Mouse (Mus musculus): ENCODE measurements around the gene Plekhb2. TPM values are rescaled to one million over a fixed set of nuclear protein-coding genes. Genes with fewer than 3 reads are reported as not detected.

Gene Plekhb2
- polyA plus RNA-seq, 1 experiment from 2014 or later: 13.3 TPM

GRCm38 (mm10) chr1:34837951-34838689 is 11.7 kb upstream of the Plekhb2 start:
- Histone ChIP-seq H3K4me2 (no peak overlapping the region), H3K36me3 (peaks cover 37% of the 10 kb centered on the region), H3K4me1 (peaks cover 59% of the 10 kb centered on the region), H3K27ac (no peak overlapping the region), H3K9ac (no peak overlapping the region), H3K9me3 (replicated peaks) (no peaks in the 10 kb centered on the region), H3K4me3 (no peak overlapping the region), H3K27me3 (replicated peaks) (no peaks in the 10 kb centered on the region)
- 81% methylated on average over 6 of the region's 6 CpGs for WGBS (ENCODE audit: insufficient replicate concordance)
- no peak for ATAC-seq

- Histone ChIP-seq H3K4me3 (no peak overlapping the region), H3K9me3 (replicated peaks) (no peaks in the 10 kb centered on the region), H3K27ac (no peak overlapping the region), H3K4me1 (peaks cover 66% of the 10 kb centered on the region), H3K36me3 (peaks cover 26% of the 10 kb centered on the region), H3K4me2 (peak overlapping the region; percentile 34; the same call in 1 of the 2 replicates), H3K27me3 (replicated peaks) (no peaks in the 10 kb centered on the region), H3K9ac (no peak overlapping the region)
- no peak for ATAC-seq
- 29% methylated on average over 12 of the region's 12 CpGs for WGBS (ENCODE audit: insufficient replicate concordance)
Measured at GRCm38 (mm10) chr1:34839241-34839640, 10.5 kb upstream of the Plekhb2 start.

GRCm38 (mm10) chr1:34841709-34842388 is 7.9 kb upstream of the Plekhb2 start:
- Histone ChIP-seq H3K4me1 (peaks cover 49% of the 10 kb centered on the region), H3K4me2 (peak overlapping the region; percentile 88), H3K9me3 (replicated peaks) (no peaks in the 10 kb centered on the region), H3K27ac (peak overlapping the region; percentile 90), H3K4me3 (peak overlapping the region; percentile 80), H3K9ac (peak overlapping the region; percentile 87), H3K36me3 (0 out of 2 replicates have a peak, but pooled peaks cover 2% of the 10 kb centered on the region), H3K27me3 (replicated peaks) (no peaks in the 10 kb centered on the region)
- no peak for ATAC-seq
- 3% methylated on average over 12 of the region's 12 CpGs for WGBS (ENCODE audit: insufficient replicate concordance)

GRCm38 (mm10) chr1:34842389-34842861 is 7.4 kb upstream of the Plekhb2 start:
- peak overlapping the region; percentile 90 for H3K27ac ChIP-seq
- 0 out of 2 replicates have a peak, but pooled peaks cover 2% of the 10 kb centered on the region for H3K36me3 ChIP-seq
- H3K4me2 ChIP-seq: peak overlapping the region; percentile 88
- no peaks in the 10 kb centered on the region for H3K9me3 ChIP-seq (replicated peaks)
- no peaks in the 10 kb centered on the region for H3K27me3 ChIP-seq (replicated peaks)
- peaks cover 49% of the 10 kb centered on the region for H3K4me1 ChIP-seq
- peak; percentile 89 for ATAC-seq
- peak overlapping the region; percentile 87 for H3K9ac ChIP-seq
- H3K4me3 ChIP-seq: peak overlapping the region; percentile 80
- WGBS (ENCODE audit: insufficient replicate concordance): under 1% methylated on average over 50 of the region's 51 CpGs

GRCm38 (mm10) chr1:34842887-34843618 is 6.7 kb upstream of the Plekhb2 start, which contains the start of gene Fam168b:
TSS of gene Fam168b (minus strand) at chr1:34843065.
- H3K36me3 ChIP-seq: 0 out of 2 replicates have a peak, but pooled peaks cover 2% of the 10 kb centered on the region
- 1% methylated on average over 54 of the region's 59 CpGs for WGBS (ENCODE audit: insufficient replicate concordance)
- H3K9ac ChIP-seq: peak within 1 kb of the TSS; percentile 87
- peak within 1 kb of the TSS; percentile 90 for H3K27ac ChIP-seq
- peaks cover 46% of the 10 kb centered on the region for H3K4me1 ChIP-seq
- H3K4me3 ChIP-seq: peak within 1 kb of the TSS; percentile 80
- no peaks in the 10 kb centered on the region for H3K27me3 ChIP-seq (replicated peaks)
- H3K9me3 ChIP-seq (replicated peaks): no peaks in the 10 kb centered on the region
- peak within 1 kb of the TSS; percentile 88 for H3K4me2 ChIP-seq
- peak; percentile 89 for ATAC-seq

- Histone ChIP-seq H3K4me2 (no peak overlapping the region), H3K9me3 (replicated peaks) (no peaks in the 10 kb centered on the region), H3K27ac (no peak overlapping the region), H3K9ac (no peak overlapping the region), H3K4me3 (no peak overlapping the region), H3K27me3 (replicated peaks) (no peaks in the 10 kb centered on the region), H3K36me3 (no peaks in the 10 kb centered on the region), H3K4me1 (peaks cover 37% of the 10 kb centered on the region)
- no peak for ATAC-seq
- 74% methylated on average over 3 of the region's 3 CpGs for WGBS (ENCODE audit: insufficient replicate concordance)
Measured at GRCm38 (mm10) chr1:34847070-34847469, 2.7 kb upstream of the Plekhb2 start.

GRCm38 (mm10) chr1:34850343-34851136 is 764 bp downstream of the Plekhb2 start:
- peak overlapping the region; percentile 86 for H3K9ac ChIP-seq
- H3K36me3 ChIP-seq: no peaks in the 10 kb centered on the region
- H3K27me3 ChIP-seq (replicated peaks): no peaks in the 10 kb centered on the region
- H3K4me1 ChIP-seq: peaks cover 28% of the 10 kb centered on the region
- peak overlapping the region; percentile 72 for H3K4me3 ChIP-seq
- H3K9me3 ChIP-seq (replicated peaks): no peaks in the 10 kb centered on the region
- 38% methylated on average over 11 of the region's 11 CpGs for WGBS (ENCODE audit: insufficient replicate concordance)
- no peak overlapping the region for H3K27ac ChIP-seq
- ATAC-seq: peak; percentile 21; the same call in 1 of the 2 replicates
- peak overlapping the region; percentile 94 for H3K4me2 ChIP-seq

- no peak for ATAC-seq
- Histone ChIP-seq H3K36me3 (no peaks in the 10 kb centered on the region), H3K4me2 (peak overlapping the region; percentile 18), H3K9me3 (replicated peaks) (no peaks in the 10 kb centered on the region), H3K4me3 (no peak overlapping the region), H3K27ac (no peak overlapping the region), H3K9ac (no peak overlapping the region), H3K27me3 (replicated peaks) (no peaks in the 10 kb centered on the region), H3K4me1 (peaks cover 28% of the 10 kb centered on the region)
- WGBS (ENCODE audit: insufficient replicate concordance): 16% methylated on average over 6 of the region's 6 CpGs
Measured at GRCm38 (mm10) chr1:34851562-34851961, 1.8 kb downstream of the Plekhb2 start.

- no peak overlapping the region for H3K9ac ChIP-seq
- ATAC-seq: no peak
- no peak overlapping the region for H3K4me3 ChIP-seq
- H3K4me2 ChIP-seq: no peak overlapping the region
- no peaks in the 10 kb centered on the region for H3K9me3 ChIP-seq (replicated peaks)
- no peaks in the 10 kb centered on the region for H3K27me3 ChIP-seq (replicated peaks)
- peaks cover 28% of the 10 kb centered on the region for H3K4me1 ChIP-seq
- WGBS (ENCODE audit: insufficient replicate concordance): 65% methylated on average over 11 of the region's 11 CpGs
- H3K27ac ChIP-seq: no peak overlapping the region
- H3K36me3 ChIP-seq: no peaks in the 10 kb centered on the region
Measured at GRCm38 (mm10) chr1:34852116-34852878, 2.5 kb downstream of the Plekhb2 start.

GRCm38 (mm10) chr1:34853786-34854185 is 4.0 kb downstream of the Plekhb2 start:
- Histone ChIP-seq H3K4me1 (peaks cover 31% of the 10 kb centered on the region), H3K4me2 (no peak overlapping the region), H3K27me3 (replicated peaks) (no peaks in the 10 kb centered on the region), H3K9ac (no peak overlapping the region), H3K27ac (no peak overlapping the region), H3K36me3 (no peaks in the 10 kb centered on the region), H3K4me3 (no peak overlapping the region), H3K9me3 (replicated peaks) (no peaks in the 10 kb centered on the region)
- ATAC-seq: no peak
- 75% methylated on average over 2 of the region's 2 CpGs for WGBS (ENCODE audit: insufficient replicate concordance)

All from liver, embryonic 12.5 days (tissue).